Mouse (Mus musculus) lung, embryonic 16.5 days (tissue): ENCODE data around the gene Tmem198. TPM values are rescaled to one million over a fixed set of nuclear protein-coding genes. Genes with fewer than 3 reads are reported as not detected.

Source experiments
- ATAC-seq: fragments of 200-750 bp; cut with Nextera tagmentation; 2 replicates; pipeline ENCODE4 v1.8.0; 2017; ENCODE audit warnings: low read depth, mild to moderate bottlenecking, moderate library complexity
- H3K27ac ChIP-seq: fragments of 300-500 bp; sonication (generic); 2 replicates; pipeline ENCODE4 v1.5.1; 2014; ENCODE audit warnings: mild to moderate bottlenecking, control low read depth, low read length
- H3K27me3 ChIP-seq: fragments of 300-500 bp; sonication (generic); 2 replicates; pipeline ENCODE4 v1.6.1; 2014; ENCODE audit warnings: low read depth, low read length, mixed read lengths; ENCODE audit not compliant: control insufficient read depth, insufficient read depth
- H3K36me3 ChIP-seq: fragments of 300-500 bp; sonication (generic); 2 replicates; pipeline ENCODE4 v1.6.1; 2014; ENCODE audit warnings: low read length; ENCODE audit not compliant: control insufficient read depth, insufficient read depth
- H3K4me1 ChIP-seq: fragments of 300-500 bp; sonication (generic); replicated peaks from 2 replicates; pipeline ENCODE4 v1.6.1; 2014; ENCODE audit warnings: low read length, mixed read lengths; ENCODE audit not compliant: control insufficient read depth, insufficient read depth
- H3K4me2 ChIP-seq: fragments of 300-500 bp; sonication (generic); 2 replicates; pipeline ENCODE4 v1.6.1; 2014; ENCODE audit warnings: low read depth, low read length, control low read depth
- H3K4me3 ChIP-seq: fragments of 300-500 bp; sonication (generic); 2 replicates; pipeline ENCODE4 v1.5.1; 2014; ENCODE audit warnings: mild to moderate bottlenecking, low read length, control low read depth
- H3K9ac ChIP-seq: fragments of 300-500 bp; sonication (generic); 2 replicates; pipeline ENCODE4 v1.6.1; 2014; ENCODE audit warnings: low read length, control low read depth
- H3K9me3 ChIP-seq: fragments of 300-500 bp; sonication (generic); 2 replicates; pipeline ENCODE4 v1.6.1; 2016; ENCODE audit warnings: low read length; ENCODE audit not compliant: control insufficient read depth
- WGBS: fragments of 180-500 bp; shearing (Covaris S2); extraction: QIAGEN DNeasy Blood & Tissue Kit; methylation state at CpG from one replicate; pipeline ENCODE4 v1.1.7; 2014; 5-methylcytosine and 5-hydroxymethylcytosine counted together
- polyA plus RNA-seq: library from polyadenylated mRNA; unstranded; fragments of >200 nt; fragmentation: Nextera tagmentation; extraction: Ambion mirVana; gene quantifications from 2 replicates; pipeline ENCODE4 v1.2.1, GENCODE M21; 2015

The Tmem198 gene
- polyA plus RNA-seq, 1 experiment from 2014 or later, result 0.65 TPM

DNA sequence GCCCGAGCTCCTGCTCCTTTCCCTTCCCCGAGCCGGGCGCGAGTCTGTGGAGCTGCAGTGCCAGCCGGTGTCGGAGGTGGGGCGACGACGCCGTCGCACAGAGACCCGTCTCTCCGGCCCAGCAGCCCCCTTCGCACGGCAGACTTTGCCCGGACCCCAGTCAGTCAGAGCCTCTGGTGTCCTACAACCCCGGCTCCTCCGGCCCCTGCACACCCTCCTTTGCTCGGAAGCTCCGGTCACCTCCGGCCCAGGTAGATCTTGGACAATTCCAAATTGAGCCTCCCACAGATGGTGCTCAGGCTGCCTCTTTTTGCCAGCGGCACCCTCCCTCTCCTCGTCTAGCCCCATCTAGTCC is 280 bp downstream of the Tmem198 start:
- Histone ChIP-seq H3K27me3 (peaks cover 47% of the 10 kb centered on the region), H3K36me3 (peaks cover 18% of the 10 kb centered on the region; the same call in 1 of the 2 replicates), H3K4me3 (peak overlapping the region; percentile 79), H3K4me1 (peaks cover 23% of the 10 kb centered on the region), H3K4me2 (peak overlapping the region; percentile 85), H3K9ac (0 out of 2 replicates have a peak overlapping the region, but pooled peaks have one; percentile 19), H3K27ac (no peak overlapping the region), H3K9me3 (no peaks in the 10 kb centered on the region)
- ATAC-seq, result peak; percentile 32
- WGBS, result 1% methylated on average over 24 of the region's 24 CpGs

DNA sequence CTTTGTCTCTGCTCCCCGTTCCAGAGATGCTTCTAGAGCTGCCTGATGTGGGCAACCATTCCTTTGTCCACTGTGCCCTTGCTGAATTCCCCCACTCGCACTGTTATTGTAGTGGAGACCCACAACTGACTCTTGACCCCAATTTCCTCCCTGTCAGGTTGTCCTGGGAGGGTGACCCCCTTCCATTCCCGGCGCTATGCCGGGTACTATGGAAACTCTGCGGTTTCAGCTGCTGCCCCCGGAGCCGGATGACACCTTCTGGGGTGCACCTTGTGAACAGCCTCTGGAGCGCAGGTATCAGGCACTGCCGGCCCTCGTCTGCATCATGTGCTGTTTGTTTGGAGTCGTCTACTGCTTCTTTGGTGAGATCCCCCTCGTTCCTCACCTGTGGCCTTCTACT is 704 bp downstream of the Tmem198 start:
- ATAC-seq, result no peak
- Histone ChIP-seq H3K9ac (no peak overlapping the region), H3K27me3 (peaks cover 49% of the 10 kb centered on the region), H3K4me3 (peak overlapping the region; percentile 79), H3K36me3 (peaks cover 15% of the 10 kb centered on the region; the same call in 1 of the 2 replicates), H3K4me2 (peak overlapping the region; percentile 85), H3K9me3 (no peaks in the 10 kb centered on the region), H3K4me1 (peaks cover 23% of the 10 kb centered on the region), H3K27ac (no peak overlapping the region)
- 19% methylated on average over 13 of the region's 13 CpGs for WGBS

DNA sequence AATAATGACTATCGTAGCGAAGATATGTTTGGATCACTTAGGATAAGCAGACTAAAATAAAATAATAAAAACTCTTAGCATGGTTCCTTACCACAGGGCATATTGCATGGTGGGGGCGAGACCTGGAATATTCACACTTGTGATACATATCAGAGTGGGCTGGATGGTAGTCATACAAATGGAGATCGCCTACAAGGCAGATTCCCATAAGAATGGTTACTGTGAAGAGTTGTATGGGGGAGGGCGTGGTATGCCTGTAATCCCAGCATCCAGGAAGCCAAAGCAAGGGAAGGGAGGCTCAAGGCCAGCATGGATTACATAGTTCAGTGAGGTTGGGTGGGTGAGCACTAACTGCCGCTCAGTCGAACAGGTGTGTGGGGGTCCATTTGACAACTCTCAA is 1.4 kb downstream of the Tmem198 start:
- Histone ChIP-seq H3K4me1 (peaks cover 23% of the 10 kb centered on the region), H3K9ac (no peak overlapping the region), H3K36me3 (peaks cover 8% of the 10 kb centered on the region; the same call in 1 of the 2 replicates), H3K27ac (no peak overlapping the region), H3K27me3 (peaks cover 54% of the 10 kb centered on the region), H3K4me2 (no peak overlapping the region), H3K9me3 (no peaks in the 10 kb centered on the region), H3K4me3 (no peak overlapping the region)
- 84% methylated on average over 7 of the region's 7 CpGs for WGBS
- ATAC-seq, result no peak

DNA sequence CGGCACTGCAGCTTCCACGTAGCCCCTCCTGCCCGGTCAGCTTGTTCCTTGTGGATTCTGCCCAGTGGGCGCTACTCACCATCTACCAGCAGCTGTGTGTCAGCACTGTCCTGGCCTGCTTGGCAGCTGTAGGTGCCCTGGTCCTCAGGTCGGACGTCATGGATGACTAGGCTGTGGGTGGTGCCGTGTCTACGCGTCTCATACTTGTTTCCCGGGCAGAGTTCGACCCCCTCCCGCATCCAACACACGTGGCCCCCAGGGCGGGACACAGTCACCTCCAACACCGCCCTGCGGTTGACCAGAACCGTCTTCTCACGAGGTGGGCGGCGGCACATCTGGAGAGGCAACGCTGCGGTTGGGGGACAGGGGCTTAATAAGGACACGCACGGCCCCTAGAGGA is 7.2 kb downstream of the Tmem198 start:
- no peak overlapping the region for H3K9ac ChIP-seq
- H3K4me2 ChIP-seq, result no peak overlapping the region; the same call in 1 of the 2 replicates
- H3K4me1 ChIP-seq, result peaks cover 9% of the 10 kb centered on the region
- no peaks in the 10 kb centered on the region for H3K9me3 ChIP-seq
- H3K36me3 ChIP-seq, result peaks cover 12% of the 10 kb centered on the region
- peaks cover 66% of the 10 kb centered on the region for H3K27me3 ChIP-seq
- no peak overlapping the region for H3K27ac ChIP-seq
- 7% methylated on average over 24 of the region's 24 CpGs for WGBS
- no peak for ATAC-seq
- H3K4me3 ChIP-seq, result no peak overlapping the region

DNA sequence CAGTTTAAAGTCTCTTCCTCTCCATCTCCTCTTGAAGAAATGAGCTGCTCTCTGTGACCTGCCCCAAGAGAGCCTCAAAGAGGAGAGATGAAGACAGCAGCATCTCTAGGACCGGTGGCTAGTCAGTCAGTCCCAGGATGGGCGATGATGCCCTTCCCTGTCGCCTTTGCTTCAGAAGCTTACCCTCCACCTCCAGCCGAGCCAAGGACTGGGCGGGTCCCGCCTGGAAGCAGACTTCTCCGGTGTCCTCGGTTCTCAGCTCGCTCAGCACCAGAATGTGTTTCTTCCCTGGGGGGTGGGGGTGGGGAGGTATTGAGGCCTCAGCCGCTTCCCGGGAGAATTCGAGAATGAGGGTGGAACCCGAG is 7.7 kb downstream of the Tmem198 start:
- H3K9ac ChIP-seq, result no peak overlapping the region
- ATAC-seq, result no peak
- WGBS, result 2% methylated on average over 13 of the region's 13 CpGs

DNA sequence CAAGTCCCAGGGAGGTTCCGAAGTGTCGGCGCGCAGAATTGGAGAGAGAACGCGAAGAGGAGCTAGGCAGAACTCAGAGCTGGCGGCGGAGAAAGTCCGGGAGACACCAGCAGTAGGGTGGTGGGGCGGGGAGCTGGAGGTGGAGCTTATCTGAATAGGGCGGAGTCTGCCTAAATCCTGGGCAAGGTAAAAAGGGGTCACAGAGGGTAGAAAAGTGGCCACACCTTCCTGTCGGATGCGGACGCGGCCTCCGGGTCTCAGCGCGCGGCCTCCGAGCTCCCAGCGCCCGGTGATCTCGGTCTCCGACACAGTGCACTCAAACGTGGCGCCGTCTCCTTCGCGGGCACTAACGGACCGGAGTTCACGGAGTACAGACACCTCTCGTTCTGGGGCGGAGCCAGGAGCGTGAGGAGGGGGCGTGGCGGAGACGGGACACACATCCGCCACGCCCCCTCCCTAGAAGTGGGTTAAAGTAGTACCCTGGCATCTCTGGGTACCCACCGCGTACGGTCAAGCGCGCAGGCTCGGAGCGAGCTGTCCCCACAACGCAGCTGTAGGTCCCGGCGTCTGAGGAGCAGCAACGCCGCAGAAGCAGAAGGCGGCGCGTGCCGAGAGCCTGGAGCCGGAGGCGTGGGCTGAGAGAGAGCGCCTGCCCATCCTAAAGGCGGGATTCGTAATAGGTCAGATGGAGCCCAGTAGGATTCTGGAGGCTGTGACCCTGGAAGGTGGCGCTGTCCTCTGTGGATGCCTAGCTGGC is 8.3 kb downstream of the Tmem198 start:
- peaks cover 18% of the 10 kb centered on the region for H3K36me3 ChIP-seq
- peaks cover 9% of the 10 kb centered on the region for H3K4me1 ChIP-seq
- H3K27me3 ChIP-seq, result peaks cover 56% of the 10 kb centered on the region
- peak; percentile 70 for ATAC-seq
- peak overlapping the region; percentile 49 for H3K4me3 ChIP-seq
- no peaks in the 10 kb centered on the region for H3K9me3 ChIP-seq
- peak overlapping the region; percentile 12; the same call in 1 of the 2 replicates for H3K9ac ChIP-seq
- H3K4me2 ChIP-seq, result peak overlapping the region; percentile 64
- WGBS, result under 1% methylated on average over 61 of the region's 62 CpGs
- H3K27ac ChIP-seq, result no peak overlapping the region

More for the DNA sequence above, 7.7 kb downstream of the Tmem198 start:
- Histone ChIP-seq H3K4me1 (peaks cover 9% of the 10 kb centered on the region), H3K36me3 (peaks cover 16% of the 10 kb centered on the region), H3K27me3 (peaks cover 62% of the 10 kb centered on the region), H3K27ac (no peak overlapping the region), H3K9me3 (no peaks in the 10 kb centered on the region), H3K4me3 (peak overlapping the region; percentile 49), H3K4me2 (peak overlapping the region; percentile 64)

DNA sequence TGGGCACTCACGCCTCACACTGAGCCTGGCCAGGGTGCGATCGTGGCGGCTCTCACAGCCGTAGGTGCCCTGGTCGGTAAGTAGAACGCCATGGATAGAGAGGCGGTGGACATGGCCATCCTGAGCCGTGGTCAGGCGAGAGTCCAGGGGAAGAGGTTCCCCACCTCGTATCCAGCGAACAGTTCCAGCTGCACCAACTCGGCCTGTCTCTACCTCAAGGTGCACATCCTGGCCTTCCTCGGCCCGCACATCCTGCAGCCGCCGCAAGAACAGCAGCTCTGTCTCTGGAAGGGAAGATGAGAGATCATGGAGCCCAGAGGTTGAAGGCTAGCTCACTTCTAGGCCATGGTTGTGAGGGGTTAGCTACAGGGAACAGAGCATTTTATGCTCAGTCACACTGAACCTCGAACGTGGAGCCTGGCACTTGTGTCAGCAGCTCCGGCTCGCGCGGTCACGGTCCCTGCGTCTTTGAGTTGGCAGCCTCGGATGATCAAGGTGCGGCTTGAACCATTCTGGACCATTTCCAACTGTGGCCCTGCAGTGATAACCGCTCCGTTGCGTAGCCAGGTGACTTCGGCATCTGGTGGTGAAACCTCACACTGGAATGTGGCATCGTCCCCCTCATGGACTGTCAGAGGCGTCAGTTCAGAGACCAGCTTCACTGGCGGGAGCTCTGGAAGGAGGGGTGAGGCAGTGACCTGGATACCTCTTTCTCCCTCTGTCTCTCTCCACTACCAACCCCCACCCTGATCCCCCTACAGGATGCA is 11.6 kb downstream of the Tmem198 start:
- Histone ChIP-seq H3K27ac (no peak overlapping the region), H3K4me3 (no peak overlapping the region), H3K27me3 (peaks cover 26% of the 10 kb centered on the region), H3K9me3 (no peaks in the 10 kb centered on the region), H3K9ac (no peak overlapping the region), H3K4me2 (no peak overlapping the region), H3K36me3 (peaks cover 20% of the 10 kb centered on the region), H3K4me1 (peaks cover 9% of the 10 kb centered on the region)
- ATAC-seq, result no peak
- 84% methylated on average over 34 of the region's 34 CpGs for WGBS

DNA sequence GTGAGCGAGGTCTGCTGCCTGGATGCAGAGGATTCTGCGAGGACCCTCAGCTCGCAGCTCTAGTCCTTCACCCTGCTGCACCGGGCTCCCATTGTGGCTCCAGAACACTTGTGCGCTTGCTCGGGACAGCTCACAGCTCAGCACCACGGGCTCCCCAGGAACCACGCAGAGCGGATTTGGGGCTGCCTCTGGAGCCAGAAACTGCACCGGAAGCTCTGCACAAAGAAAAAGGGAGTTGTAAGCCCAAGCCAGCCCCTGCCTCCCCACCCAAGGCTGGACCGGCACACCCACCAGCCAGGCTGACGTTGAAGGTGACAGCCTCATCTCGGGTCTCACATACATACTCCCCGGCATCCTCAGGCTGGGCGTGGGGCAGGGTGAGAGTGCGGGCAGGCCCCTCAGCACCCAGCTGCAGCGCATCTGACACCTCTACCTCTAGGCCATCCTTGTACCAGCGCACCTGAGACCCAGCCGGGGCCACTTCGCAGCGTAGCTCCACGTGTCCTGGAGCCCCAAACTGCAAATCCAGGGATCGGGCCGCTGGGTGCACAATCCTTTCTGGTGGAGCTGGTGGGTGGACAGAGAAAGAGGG is 13.3 kb downstream of the Tmem198 start:
- Histone ChIP-seq H3K9ac (no peak overlapping the region), H3K4me2 (no peak overlapping the region), H3K27me3 (peaks cover 12% of the 10 kb centered on the region), H3K4me3 (no peak overlapping the region), H3K4me1 (peaks cover 5% of the 10 kb centered on the region; the same call in 1 of the 2 replicates), H3K9me3 (no peaks in the 10 kb centered on the region), H3K27ac (no peak overlapping the region), H3K36me3 (peaks cover 34% of the 10 kb centered on the region)
- no peak for ATAC-seq
- 58% methylated on average over 24 of the region's 24 CpGs for WGBS
